Mouse (Mus musculus): Measurements from ENCODE around the gene Gpld1. TPM values are rescaled to one million over a fixed set of nuclear protein-coding genes. Genes with fewer than 3 reads are reported as not detected.

Gpld1 gene
- polyA plus RNA-seq, 1 experiment, result 1.3 TPM

DNA sequence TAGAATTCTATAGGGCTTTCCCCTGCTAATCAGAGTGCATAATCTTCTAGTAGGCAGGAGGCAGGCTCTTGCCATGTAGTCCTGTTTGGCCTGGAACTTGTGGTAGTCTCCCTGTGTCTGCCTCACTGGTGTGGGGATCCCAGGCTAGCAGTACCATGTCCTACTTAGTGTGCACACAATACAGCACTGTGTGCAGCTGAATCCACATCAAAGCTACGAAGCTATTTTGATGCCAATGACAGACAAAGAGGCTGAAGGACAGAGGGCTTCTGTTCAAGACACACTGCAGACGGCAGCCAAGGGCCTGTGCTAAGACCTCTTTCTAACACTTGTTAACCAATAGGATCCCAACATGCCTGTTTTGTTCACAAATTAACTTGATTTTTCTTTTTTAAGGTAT lies 42.5 kb downstream of the Gpld1 start:
- no peaks in the 10 kb centered on the region; the same call in 1 of the 2 replicates for H3K4me1 ChIP-seq (ENCODE audit: control insufficient read depth, insufficient read depth, low read length)
- H3K4me3 ChIP-seq (ENCODE audit: control insufficient read depth, low read depth, low read length), result no peak overlapping the region
- H3K27me3 ChIP-seq (ENCODE audit: control insufficient read depth, insufficient read depth, low read length), result no peaks in the 10 kb centered on the region
- no peak for TF ChIP-seq POLR2A (IDR thresholded peaks at IDR 0.05; ENCODE audit: control insufficient read depth, low read depth, low read length)
- H3K27ac ChIP-seq (ENCODE audit: control insufficient read depth, insufficient read depth, low read depth, low read length), result no peak overlapping the region
- H3K36me3 ChIP-seq (ENCODE audit: control insufficient read depth, insufficient read depth, low read length), result no peaks in the 10 kb centered on the region

GRCm38 (mm10) chr13:24988391-24988790 lies 45.4 kb downstream of the Gpld1 start:
- H3K4me1 ChIP-seq (ENCODE audit: control insufficient read depth, insufficient read depth, low read length), result no peaks in the 10 kb centered on the region; the same call in 1 of the 2 replicates
- TF ChIP-seq CTCF (IDR thresholded peaks at IDR 0.05; ENCODE audit: control insufficient read depth, insufficient read depth, insufficient replicate concordance, low read depth, low read length) (peak; percentile 51; the same call in 1 of the 2 replicates), POLR2A (IDR thresholded peaks at IDR 0.05; ENCODE audit: control insufficient read depth, low read depth, low read length) (no peak)
- H3K27me3 ChIP-seq (ENCODE audit: control insufficient read depth, insufficient read depth, low read length), result no peaks in the 10 kb centered on the region
- no peak overlapping the region for H3K27ac ChIP-seq (ENCODE audit: control insufficient read depth, insufficient read depth, low read depth, low read length)
- H3K4me3 ChIP-seq (ENCODE audit: control insufficient read depth, low read depth, low read length), result no peak overlapping the region
- H3K36me3 ChIP-seq (ENCODE audit: control insufficient read depth, insufficient read depth, low read length), result 0 out of 2 replicates have a peak, but pooled peaks cover under 1% of the 10 kb centered on the region

- Histone ChIP-seq H3K27me3 (ENCODE audit: control insufficient read depth, insufficient read depth, low read length) (no peaks in the 10 kb centered on the region), H3K4me1 (ENCODE audit: control insufficient read depth, insufficient read depth, low read length) (no peaks in the 10 kb centered on the region; the same call in 1 of the 2 replicates), H3K36me3 (ENCODE audit: control insufficient read depth, insufficient read depth, low read length) (peaks cover 2% of the 10 kb centered on the region; the same call in 1 of the 2 replicates), H3K4me3 (ENCODE audit: control insufficient read depth, low read depth, low read length) (no peak overlapping the region), H3K27ac (ENCODE audit: control insufficient read depth, insufficient read depth, low read depth, low read length) (no peak overlapping the region)
- TF ChIP-seq POLR2A (IDR thresholded peaks at IDR 0.05; ENCODE audit: control insufficient read depth, low read depth, low read length) (no peak), CTCF (IDR thresholded peaks at IDR 0.05; ENCODE audit: control insufficient read depth, insufficient read depth, insufficient replicate concordance, low read depth, low read length) (no peak)
These were observed 46.1 kb downstream of the Gpld1 start for GRCm38 (mm10) chr13:24989006-24989405.

DNA sequence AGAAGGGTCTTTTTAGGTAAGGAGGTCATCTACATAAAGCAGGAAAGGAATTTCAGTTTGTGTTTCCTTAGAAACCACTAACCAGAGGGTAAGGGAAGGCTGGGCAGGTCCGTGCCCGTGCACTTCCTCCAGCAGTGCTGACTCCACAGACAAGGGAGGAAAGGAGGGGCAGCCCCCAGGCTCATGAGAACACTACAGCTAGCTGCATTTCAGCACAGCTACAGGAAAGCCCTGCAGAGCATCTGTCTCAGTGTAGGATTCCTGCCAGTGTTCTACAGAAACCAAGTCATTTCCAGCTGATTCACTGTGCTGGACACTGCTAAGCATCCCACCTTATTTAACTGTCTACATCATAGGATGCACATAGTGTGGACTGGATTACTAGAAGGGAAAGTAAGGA lies 50.2 kb downstream of the Gpld1 start:
- Histone ChIP-seq H3K27ac (ENCODE audit: control insufficient read depth, insufficient read depth, low read depth, low read length) (no peak overlapping the region), H3K27me3 (ENCODE audit: control insufficient read depth, insufficient read depth, low read length) (no peaks in the 10 kb centered on the region), H3K4me3 (ENCODE audit: control insufficient read depth, low read depth, low read length) (no peak overlapping the region), H3K36me3 (ENCODE audit: control insufficient read depth, insufficient read depth, low read length) (peaks cover 8% of the 10 kb centered on the region; the same call in 1 of the 2 replicates), H3K4me1 (ENCODE audit: control insufficient read depth, insufficient read depth, low read length) (no peaks in the 10 kb centered on the region; the same call in 1 of the 2 replicates)
- TF ChIP-seq POLR2A (IDR thresholded peaks at IDR 0.05; ENCODE audit: control insufficient read depth, low read depth, low read length), result no peak
- TF ChIP-seq CTCF (IDR thresholded peaks at IDR 0.05; ENCODE audit: control insufficient read depth, insufficient read depth, insufficient replicate concordance, low read depth, low read length), result no peak

DNA sequence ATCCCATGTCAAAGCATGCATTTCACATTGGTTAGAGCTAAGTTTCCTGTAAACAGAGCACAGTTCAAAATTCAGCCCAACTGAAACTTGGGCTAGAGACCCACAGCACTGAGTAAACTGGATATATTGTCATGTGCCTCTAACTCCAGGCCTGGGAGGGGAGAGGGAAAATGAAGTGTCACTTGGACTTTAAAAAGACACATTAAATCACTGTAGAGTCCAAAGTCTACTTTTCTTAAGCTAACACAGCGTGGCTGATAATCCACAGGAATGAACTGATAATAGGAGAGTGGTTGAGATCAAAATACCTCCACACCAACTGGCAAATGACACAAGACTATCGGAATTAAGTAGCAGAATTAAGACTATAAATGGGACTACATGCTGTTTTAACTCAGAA lies 56.6 kb downstream of the Gpld1 start:
- Histone ChIP-seq H3K27ac (ENCODE audit: control insufficient read depth, insufficient read depth, low read depth, low read length) (no peak overlapping the region), H3K27me3 (ENCODE audit: control insufficient read depth, insufficient read depth, low read length) (no peaks in the 10 kb centered on the region), H3K4me3 (ENCODE audit: control insufficient read depth, low read depth, low read length) (no peak overlapping the region), H3K36me3 (ENCODE audit: control insufficient read depth, insufficient read depth, low read length) (peaks cover 5% of the 10 kb centered on the region; the same call in 1 of the 2 replicates), H3K4me1 (ENCODE audit: control insufficient read depth, insufficient read depth, low read length) (no peaks in the 10 kb centered on the region)
- TF ChIP-seq CTCF (IDR thresholded peaks at IDR 0.05; ENCODE audit: control insufficient read depth, insufficient read depth, insufficient replicate concordance, low read depth, low read length), result no peak
- TF ChIP-seq POLR2A (IDR thresholded peaks at IDR 0.05; ENCODE audit: control insufficient read depth, low read depth, low read length), result no peak

GRCm38 (mm10) chr13:25002965-25003364 lies 60.0 kb downstream of the Gpld1 start:
- no peaks in the 10 kb centered on the region; the same call in none of the 2 replicates for H3K36me3 ChIP-seq (ENCODE audit: control insufficient read depth, insufficient read depth, low read length)
- no peak overlapping the region for H3K27ac ChIP-seq (ENCODE audit: control insufficient read depth, insufficient read depth, low read depth, low read length)
- no peaks in the 10 kb centered on the region for H3K4me1 ChIP-seq (ENCODE audit: control insufficient read depth, insufficient read depth, low read length)
- no peak for TF ChIP-seq POLR2A (IDR thresholded peaks at IDR 0.05; ENCODE audit: control insufficient read depth, low read depth, low read length)
- TF ChIP-seq CTCF (IDR thresholded peaks at IDR 0.05; ENCODE audit: control insufficient read depth, insufficient read depth, insufficient replicate concordance, low read depth, low read length), result no peak
- no peak overlapping the region for H3K4me3 ChIP-seq (ENCODE audit: control insufficient read depth, low read depth, low read length)
- no peaks in the 10 kb centered on the region for H3K27me3 ChIP-seq (ENCODE audit: control insufficient read depth, insufficient read depth, low read length)

- TF ChIP-seq POLR2A (IDR thresholded peaks at IDR 0.05; ENCODE audit: control insufficient read depth, low read depth, low read length) (no peak), CTCF (IDR thresholded peaks at IDR 0.05; ENCODE audit: control insufficient read depth, insufficient read depth, insufficient replicate concordance, low read depth, low read length) (no peak)
- no peak overlapping the region for H3K4me3 ChIP-seq (ENCODE audit: control insufficient read depth, low read depth, low read length)
These were observed 64.2 kb downstream of the Gpld1 start for GRCm38 (mm10) chr13:25007115-25007514.

GRCm38 (mm10) chr13:25018316-25018715 lies 75.4 kb downstream of the Gpld1 start:
- Histone ChIP-seq H3K27me3 (ENCODE audit: control insufficient read depth, insufficient read depth, low read length) (no peaks in the 10 kb centered on the region), H3K4me1 (ENCODE audit: control insufficient read depth, insufficient read depth, low read length) (peaks cover 10% of the 10 kb centered on the region), H3K27ac (ENCODE audit: control insufficient read depth, insufficient read depth, low read depth, low read length) (peak overlapping the region; percentile 95; the same call in 1 of the 2 replicates), H3K4me3 (ENCODE audit: control insufficient read depth, low read depth, low read length) (peak overlapping the region; percentile 98), H3K36me3 (ENCODE audit: control insufficient read depth, insufficient read depth, low read length) (peaks cover 2% of the 10 kb centered on the region)
- TF ChIP-seq POLR2A (IDR thresholded peaks at IDR 0.05; ENCODE audit: control insufficient read depth, low read depth, low read length) (no peak), CTCF (IDR thresholded peaks at IDR 0.05; ENCODE audit: control insufficient read depth, insufficient read depth, insufficient replicate concordance, low read depth, low read length) (no peak)

More at GRCm38 (mm10) chr13:25007115-25007514, 64.2 kb downstream of the Gpld1 start:
- Histone ChIP-seq H3K27me3 (ENCODE audit: control insufficient read depth, insufficient read depth, low read length) (no peaks in the 10 kb centered on the region), H3K4me1 (ENCODE audit: control insufficient read depth, insufficient read depth, low read length) (no peaks in the 10 kb centered on the region), H3K36me3 (ENCODE audit: control insufficient read depth, insufficient read depth, low read length) (no peaks in the 10 kb centered on the region; the same call in none of the 2 replicates), H3K27ac (ENCODE audit: control insufficient read depth, insufficient read depth, low read depth, low read length) (no peak overlapping the region)

Measured in testis, adult 2 months (tissue).